Mouse (Mus musculus): ENCODE measurements around the gene Erc2.

GRCm38 (mm10) chr14:27641382-27641781 lies 19.2 kb downstream of the Erc2 start:
- TF ChIP-seq CTCF (conservative IDR thresholded peaks at IDR 0.05; ENCODE audit: low read length) (no peak), NANOG (IDR thresholded peaks at IDR 0.05; ENCODE audit: borderline replicate concordance, low read length) (no peak)

Data from E14TG2a.4 (cell line).